Mouse (Mus musculus): ENCODE measurements around the gene Thsd7b.

- TF ChIP-seq CTCF (IDR thresholded peaks at IDR 0.05; ENCODE audit: borderline replicate concordance, insufficient read depth, low read length) (no peak), POLR2A (IDR thresholded peaks at IDR 0.05; ENCODE audit: low read depth, low read length) (no peak)
These were observed 564.2 kb downstream of the Thsd7b start for GRCm38 (mm10) chr1:129837324-129837723.

Data from embryonic fibroblast, embryonic 13.5 days (primary cell).